Mouse (Mus musculus): Measurements from ENCODE around the gene Gm20716.
"Not testable (repeated sequence)": the region's sequence is repeated elsewhere in the genome, so short reads cannot be mapped to it uniquely, and the experiment has no call there.

Gene Gm20716

GRCm38 (mm10) chr2:168166750-168167460 is 63.3 kb downstream of the Gm20716 start:
- no peak for DNase-seq

- DNase-seq: no peak
Measured at GRCm38 (mm10) chr2:168161978-168162377, 68.2 kb downstream of the Gm20716 start.

DNA sequence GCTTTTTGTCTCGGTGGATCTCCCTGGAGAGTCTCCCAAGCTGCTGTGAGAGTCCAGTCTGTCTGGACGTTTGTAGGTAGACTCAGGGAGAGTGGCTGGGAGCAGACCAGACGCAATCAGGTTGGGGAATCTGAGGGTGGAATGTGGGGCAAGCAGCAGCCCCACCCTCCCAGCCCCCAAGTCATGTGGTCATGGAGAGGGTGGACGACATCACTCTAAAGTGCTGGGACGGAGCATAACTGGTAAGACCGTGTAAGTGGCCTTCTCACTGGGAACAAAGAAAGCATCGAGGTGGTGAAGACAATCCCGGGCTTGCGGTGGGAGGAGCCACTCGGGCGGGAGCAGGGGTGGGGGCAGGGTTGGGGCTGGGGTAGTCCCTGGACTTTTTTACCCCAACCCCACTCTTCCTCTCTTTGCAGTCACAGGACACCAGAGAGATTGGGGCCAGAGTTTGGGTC is 68.6 kb downstream of the Gm20716 start:
- DNase-seq: no peak

DNA sequence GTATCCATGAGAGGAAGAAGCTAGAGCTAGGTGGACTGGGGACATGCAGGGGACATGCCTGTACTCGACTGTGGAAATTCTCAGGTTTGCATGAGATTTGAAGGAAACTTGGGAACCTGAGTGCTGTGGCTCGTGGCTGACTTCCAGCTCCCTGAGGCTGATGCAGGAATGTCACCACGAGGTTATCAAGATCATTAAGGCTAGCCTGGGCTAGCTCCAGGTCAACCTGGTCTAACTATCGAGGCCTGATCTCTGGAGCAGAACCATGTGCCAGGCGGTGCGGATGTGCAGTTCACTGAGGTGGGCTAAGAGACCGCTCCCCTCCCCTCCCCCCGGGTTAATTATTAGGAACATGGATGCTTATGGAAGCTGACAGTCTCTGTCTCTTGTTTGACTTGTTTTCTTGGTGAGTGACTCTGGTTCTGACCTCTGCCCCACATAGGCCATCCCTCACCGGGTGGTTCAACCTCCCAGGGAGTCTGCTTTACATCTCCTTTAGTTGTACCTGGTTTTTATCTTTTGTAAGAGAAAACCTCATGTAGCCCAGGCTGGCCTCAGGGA is 69.7 kb downstream of the Gm20716 start:
- DNase-seq: no peak

DNA sequence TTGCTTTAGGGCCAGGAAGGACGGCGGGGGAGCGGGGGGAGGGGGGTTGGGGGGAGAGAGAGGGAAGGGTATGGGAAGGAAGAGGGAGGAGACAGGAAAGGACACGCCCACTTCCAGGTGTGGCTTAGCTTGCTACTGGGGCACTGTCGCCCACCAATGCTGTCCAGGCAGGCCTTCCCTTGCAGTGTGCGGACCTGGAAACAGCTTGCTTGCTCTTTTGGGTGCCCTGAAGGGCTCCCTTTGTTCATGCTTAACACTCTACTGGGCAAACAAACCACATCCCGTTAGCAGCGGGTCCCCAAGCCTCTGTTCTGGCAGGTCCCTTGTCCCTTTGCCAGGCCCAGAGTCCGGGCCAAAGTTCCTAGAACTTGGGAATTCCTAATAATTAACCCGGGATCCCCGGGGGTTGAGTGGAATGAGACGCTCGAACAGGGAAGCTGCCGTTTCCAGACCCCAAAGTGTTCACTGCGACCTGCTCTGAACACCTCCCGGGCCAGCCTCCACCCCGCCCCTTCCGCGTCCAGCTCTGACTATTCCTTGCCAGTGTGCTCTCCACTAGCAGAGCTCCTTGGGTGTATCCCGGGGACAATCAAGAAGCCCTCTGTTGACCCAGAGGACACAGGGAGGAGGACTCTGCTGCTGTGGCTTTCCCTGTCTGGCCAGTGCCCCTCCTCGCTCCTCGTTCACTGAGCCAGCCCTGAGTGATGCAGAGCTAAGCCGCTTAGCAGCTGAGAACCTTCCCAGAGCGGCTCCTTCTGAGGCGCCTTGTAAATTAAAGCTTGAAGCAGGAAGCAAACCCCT is 71.1 kb downstream of the Gm20716 start:
- peak in 1 of 2 experiments; percentile 26 for DNase-seq

GRCm38 (mm10) chr2:168157974-168158373 is 72.2 kb downstream of the Gm20716 start:
- not testable (repeated sequence) for DNase-seq

DNA sequence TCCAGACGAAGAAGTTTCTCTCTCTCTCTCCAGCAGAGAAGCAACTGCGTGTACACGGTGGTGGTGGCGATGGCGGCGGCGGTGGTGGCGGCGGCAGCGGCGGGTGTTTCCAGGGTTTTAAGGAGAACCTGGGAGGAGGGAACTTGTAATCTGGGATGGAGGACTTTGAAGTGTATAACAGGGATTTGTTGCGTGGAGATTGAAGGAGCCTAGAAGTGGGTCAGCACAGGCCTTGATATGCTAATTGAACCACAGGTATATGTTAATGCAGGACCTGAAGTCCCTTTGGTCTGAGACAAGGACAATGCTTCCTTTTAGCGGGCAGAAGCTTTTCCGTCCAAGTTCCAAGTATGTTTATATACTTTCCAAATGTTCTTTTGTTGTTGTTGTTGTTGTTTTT is 73.8 kb downstream of the Gm20716 start:
- no peak for DNase-seq

DNA sequence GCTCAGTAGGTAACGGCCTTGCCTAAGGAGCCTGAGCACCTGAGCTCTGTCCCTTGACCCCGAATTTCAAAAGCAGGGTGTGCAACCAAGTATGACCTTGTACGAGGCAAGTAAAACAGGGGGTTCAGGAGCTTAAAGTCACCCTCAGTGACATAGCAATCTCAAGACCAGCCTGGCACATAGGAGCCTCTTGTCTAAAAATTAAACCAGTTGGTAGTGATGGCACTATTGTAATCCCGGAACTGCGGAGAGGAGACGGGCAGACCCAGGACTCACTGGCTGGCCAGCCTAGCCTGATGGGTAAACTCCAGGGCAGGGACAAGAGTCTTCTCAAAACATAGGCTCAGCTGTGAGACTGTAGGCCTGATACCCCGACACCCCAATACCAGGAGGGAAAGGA is 74.5 kb downstream of the Gm20716 start:
- no peak for DNase-seq

- DNase-seq: peak; percentile 32 to 67
Measured at GRCm38 (mm10) chr2:168154090-168154881, 75.9 kb downstream of the Gm20716 start.

GRCm38 (mm10) chr2:168149241-168149640 is 80.9 kb downstream of the Gm20716 start:
- no peak for DNase-seq

DNA sequence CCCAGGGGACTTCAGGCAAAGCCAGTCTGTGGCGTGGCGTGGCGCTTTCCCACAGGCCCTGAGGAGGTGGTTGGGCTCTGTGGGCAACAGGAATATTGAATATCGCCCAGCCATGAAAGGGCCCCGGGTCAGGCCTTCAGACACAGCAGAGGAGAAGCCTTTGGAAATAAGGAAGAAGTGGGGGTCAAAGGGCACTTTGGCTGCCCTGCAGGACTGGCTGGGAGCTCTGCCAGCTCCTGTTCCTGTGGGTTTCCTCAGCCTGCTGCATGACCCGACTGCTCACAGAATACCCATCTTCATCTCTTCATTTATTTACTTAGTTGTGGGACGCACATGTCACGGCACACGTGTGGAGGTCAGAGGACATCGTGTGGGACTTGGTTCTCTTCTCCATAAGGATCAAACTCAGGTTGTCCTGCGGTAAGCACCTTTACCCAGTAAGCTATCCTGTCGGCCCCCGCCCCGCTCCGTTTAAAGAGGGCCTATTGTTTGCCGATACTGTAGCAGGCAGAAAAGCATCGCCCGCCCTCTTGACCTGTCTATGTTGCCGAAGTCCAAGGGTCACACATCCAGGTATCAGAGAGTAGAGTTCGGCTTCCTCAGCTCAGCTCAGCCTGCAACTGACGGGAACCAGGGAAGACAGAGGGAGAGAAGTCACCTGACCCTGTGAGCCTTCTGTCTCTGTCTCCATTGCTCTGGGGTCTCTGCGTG is 82.3 kb downstream of the Gm20716 start:
- DNase-seq: no peak

DNA sequence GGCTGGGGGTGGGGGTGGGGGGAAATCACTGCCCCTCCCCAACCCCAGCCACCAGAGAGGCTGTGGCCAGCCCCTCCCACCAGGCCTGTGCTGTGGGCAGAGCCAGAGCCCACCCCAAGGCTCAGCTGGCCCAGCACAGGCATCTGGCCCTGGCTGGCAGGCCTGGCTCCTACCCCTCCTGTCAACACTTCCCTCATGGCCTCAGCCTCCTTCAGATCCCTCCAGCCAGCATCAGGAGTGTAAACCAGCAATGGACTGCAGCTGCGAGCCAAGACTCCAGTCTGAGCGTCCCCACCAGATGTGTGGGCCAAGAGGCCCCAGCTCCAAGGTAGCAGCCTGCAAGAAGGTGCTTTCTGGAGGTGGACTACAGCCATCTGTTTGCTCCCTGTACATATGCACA is 84.7 kb downstream of the Gm20716 start:
- no peak for DNase-seq

DNA sequence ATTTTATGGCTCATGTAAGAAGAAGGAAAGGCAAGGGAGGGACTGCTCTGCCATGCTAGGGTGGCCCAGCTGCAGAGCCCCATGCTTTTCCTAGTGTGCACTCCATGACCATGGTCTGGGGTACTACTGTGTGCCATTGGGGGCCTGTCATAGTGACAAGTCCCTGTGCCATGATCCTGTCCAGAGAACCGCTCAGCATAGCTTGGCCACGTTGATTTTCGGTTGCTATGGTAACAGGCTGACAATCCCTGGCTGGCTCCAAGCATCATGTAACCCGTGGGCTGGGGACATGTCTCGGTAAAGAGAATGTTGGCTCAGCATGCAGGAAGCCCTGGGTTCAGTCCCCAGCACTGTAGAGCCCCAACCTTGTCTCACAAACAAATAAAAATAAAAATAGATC is 86.4 kb downstream of the Gm20716 start:
- DNase-seq: peak; percentile 31 to 44

DNA sequence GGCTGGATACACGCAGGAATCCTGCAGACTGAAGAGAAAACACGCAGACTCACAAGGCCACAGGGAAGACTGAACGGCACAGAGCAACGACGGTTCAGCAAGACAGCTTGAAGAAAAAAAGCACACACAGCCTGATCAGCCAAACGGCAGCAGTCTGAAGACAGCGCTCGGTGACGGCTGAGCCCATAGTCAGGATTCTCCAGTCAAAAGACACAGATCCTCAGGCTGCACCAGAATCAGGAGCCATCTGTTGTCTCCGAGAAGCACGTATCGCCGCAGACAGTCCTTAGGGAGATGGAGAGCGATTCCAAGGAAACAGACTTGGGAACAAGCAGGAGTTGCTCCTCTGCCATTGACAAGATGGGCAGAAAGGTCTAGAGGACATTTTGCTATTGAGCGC is 93.0 kb downstream of the Gm20716 start:
- peak; percentile 39 for DNase-seq
